In the genomic region with DNA sequence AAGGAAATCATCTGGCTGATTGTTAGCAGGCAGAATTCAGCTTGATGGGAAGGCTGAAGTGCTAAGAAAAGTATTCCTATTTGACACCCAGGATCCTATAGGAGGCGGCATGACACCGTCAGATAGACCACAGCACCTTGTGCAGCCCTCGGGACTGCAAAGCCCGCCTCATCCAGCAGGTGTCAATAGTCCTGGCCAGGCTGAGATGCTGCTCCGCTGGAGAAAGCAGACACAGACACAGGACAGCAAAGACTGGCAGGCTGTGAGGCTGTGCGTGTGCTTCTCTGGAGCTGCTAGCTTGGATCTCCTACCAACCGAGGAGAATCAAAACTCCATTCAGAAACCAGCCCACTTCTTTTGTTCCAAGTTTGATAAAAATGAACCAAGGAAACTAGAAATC, we compare ENCODE assay signal across 8 mouse cellular contexts.
A peak's percentile ranks its signal among the peaks of the same experiment; 100 is the strongest.
DNase-seq lines count a peak whose midpoint lies in the region; ATAC-seq lines count a peak whose summit lies in the region.

No protein-coding gene starts in this region.

- H3K4me3 ChIP-seq in embryonic facial prominence, embryonic 14.5 days (ENCODE audit: low read depth, low read length) = no peak overlapping the region
- H3K4me3 ChIP-seq in heart, embryonic 10.5 days = no peak overlapping the region
- H3K4me3 ChIP-seq in limb, embryonic 12.5 days (replicated peaks) = no peak overlapping the region
- no peak overlapping the region for H3K4me3 ChIP-seq in midbrain, embryonic 14.5 days (replicated peaks; ENCODE audit: low read depth, low read length)

- peak; percentile 97 for ATAC-seq in embryonic facial prominence, embryonic 14.5 days (ENCODE audit: low read depth)
- ATAC-seq in limb, embryonic 12.5 days (ENCODE audit: insufficient number of reproducible peaks, insufficient read depth, low FRiP score, low TSS enrichment, low read depth) = peak; percentile 90
- ATAC-seq in midbrain, embryonic 14.5 days (ENCODE audit: low FRiP score, low TSS enrichment) = peak; percentile 91

- no peak overlapping the region for H3K9ac ChIP-seq in embryonic facial prominence, embryonic 14.5 days (ENCODE audit: low read depth, low read length)
- H3K9ac ChIP-seq in limb, embryonic 12.5 days (replicated peaks) = no peak overlapping the region
- H3K9ac ChIP-seq in midbrain, embryonic 14.5 days (replicated peaks; ENCODE audit: low read length) = no peak overlapping the region

- H3K9me3 ChIP-seq in embryonic facial prominence, embryonic 14.5 days (ENCODE audit: control insufficient read depth, low read length) = no peaks in the 10 kb centered on the region
- H3K9me3 ChIP-seq in heart, embryonic 10.5 days = no peaks in the 10 kb centered on the region
- H3K9me3 ChIP-seq in limb, embryonic 12.5 days = no peaks in the 10 kb centered on the region
- no peaks in the 10 kb centered on the region for H3K9me3 ChIP-seq in midbrain, embryonic 14.5 days (ENCODE audit: control insufficient read depth, low read length)

- H3K4me1 ChIP-seq in embryonic facial prominence, embryonic 14.5 days (ENCODE audit: control insufficient read depth, insufficient read depth, low read length) = peaks cover 13% of the 10 kb centered on the region
- H3K4me1 ChIP-seq in heart, embryonic 10.5 days = 0 out of 2 replicates have a peak, but pooled peaks cover 7% of the 10 kb centered on the region
- peaks cover 10% of the 10 kb centered on the region for H3K4me1 ChIP-seq in limb, embryonic 12.5 days (replicated peaks)
- peaks cover 12% of the 10 kb centered on the region for H3K4me1 ChIP-seq in midbrain, embryonic 14.5 days (ENCODE audit: control insufficient read depth, insufficient read depth, low read length)

- DNase-seq in 3T3-L1 (ENCODE audit: low read depth, low spot score) = peak; percentile 74
- peak; percentile 66 to 69 for DNase-seq in adrenal gland, postnatal 36 days
- DNase-seq in embryonic facial prominence, embryonic 14.5 days (ENCODE audit: low spot score) = peak; percentile 92
- peak; percentile 91 for DNase-seq in heart, embryonic 10.5 days (ENCODE audit: low spot score)
- DNase-seq in kidney, adult 9 months = peak; percentile 84
- DNase-seq in midbrain, embryonic 14.5 days = peak; percentile 93
- DNase-seq in spleen, adult 18-20 months = peak; percentile 47 to 70

- 0 out of 2 replicates have a peak, but pooled peaks cover 8% of the 10 kb centered on the region for H3K27me3 ChIP-seq in embryonic facial prominence, embryonic 14.5 days (replicated peaks; ENCODE audit: control insufficient read depth, insufficient read depth, low read length)
- H3K27me3 ChIP-seq in heart, embryonic 10.5 days (ENCODE audit: insufficient read depth, poor library complexity, severe bottlenecking) = peaks cover 27% of the 10 kb centered on the region; the same call in 1 of the 2 replicates
- H3K27me3 ChIP-seq in limb, embryonic 12.5 days = peaks cover 19% of the 10 kb centered on the region
- H3K27me3 ChIP-seq in midbrain, embryonic 14.5 days (ENCODE audit: control insufficient read depth, insufficient read depth, low read length) = peaks cover 24% of the 10 kb centered on the region; the same call in 1 of the 2 replicates

- H3K36me3 ChIP-seq in embryonic facial prominence, embryonic 14.5 days (ENCODE audit: control insufficient read depth, insufficient read depth, low read length) = no peaks in the 10 kb centered on the region
- no peaks in the 10 kb centered on the region for H3K36me3 ChIP-seq in heart, embryonic 10.5 days
- no peaks in the 10 kb centered on the region for H3K36me3 ChIP-seq in limb, embryonic 12.5 days
- no peaks in the 10 kb centered on the region for H3K36me3 ChIP-seq in midbrain, embryonic 14.5 days (ENCODE audit: control insufficient read depth, insufficient read depth, low read length)

- H3K27ac ChIP-seq in embryonic facial prominence, embryonic 14.5 days (replicated peaks; ENCODE audit: low read depth, low read length) = no peak overlapping the region
- no peak overlapping the region for H3K27ac ChIP-seq in heart, embryonic 10.5 days
- no peak overlapping the region for H3K27ac ChIP-seq in limb, embryonic 12.5 days
- H3K27ac ChIP-seq in midbrain, embryonic 14.5 days (replicated peaks; ENCODE audit: low read depth, low read length) = no peak overlapping the region

- no peak overlapping the region for H3K4me2 ChIP-seq in embryonic facial prominence, embryonic 14.5 days (ENCODE audit: low read depth, low read length)
- no peak overlapping the region for H3K4me2 ChIP-seq in limb, embryonic 12.5 days
- no peak overlapping the region for H3K4me2 ChIP-seq in midbrain, embryonic 14.5 days (ENCODE audit: low read length)

- 2% methylated on average over 7 of the region's 7 CpGs for WGBS in embryonic facial prominence, embryonic 14.5 days
- 1% methylated on average over 7 of the region's 7 CpGs for WGBS in heart, embryonic 10.5 days
- 2% methylated on average over 7 of the region's 7 CpGs for WGBS in limb, embryonic 12.5 days
- under 1% methylated on average over 7 of the region's 7 CpGs for WGBS in midbrain, embryonic 14.5 days
